Mouse (Mus musculus) cortical plate, adult 2 months (tissue): ENCODE measurements at regions not wholly inside any gene's neighbourhood (a gene's known extent, or its start where the extent isn't known, plus 50 kb on each side); places are given as distances from the start of the nearest gene placed in this dataset.

ENCODE experiments used
- H3K27ac ChIP-seq: fragments of 200-500 bp; 2 replicates; pipeline ENCODE4 v1.5.1; 2012; ENCODE audit warnings: low read length, control low read depth, inconsistent platforms; ENCODE audit not compliant: insufficient read depth
- H3K4me1 ChIP-seq: fragments of 200-500 bp; 2 replicates; pipeline ENCODE4 v1.6.1; 2011; ENCODE audit warnings: low read length; ENCODE audit not compliant: control insufficient read depth, insufficient read depth
- H3K4me3 ChIP-seq: fragments of 200-500 bp; 2 replicates; pipeline ENCODE4 v1.5.1; 2011; ENCODE audit warnings: mild to moderate bottlenecking, low read length, control low read depth; ENCODE audit not compliant: insufficient read depth
- CTCF ChIP-seq: fragments of 200-500 bp; IDR thresholded peaks from 2 replicates; pipeline ENCODE4 v1.5.1; 2011; ENCODE audit warnings: mild to moderate bottlenecking, control low read depth, low read length; ENCODE audit not compliant: insufficient read depth; ENCODE audit errors: extremely low read depth
- POLR2A ChIP-seq: fragments of 200-500 bp; IDR thresholded peaks from 2 replicates; pipeline ENCODE4 v1.6.1; 2011; ENCODE audit warnings: mild to moderate bottlenecking, low read length, control low read depth; ENCODE audit not compliant: insufficient read depth; ENCODE audit errors: extremely low read depth

- Histone ChIP-seq H3K4me1 (no peaks in the 10 kb centered on the region), H3K4me3 (no peak overlapping the region), H3K27ac (no peak overlapping the region)
- TF ChIP-seq POLR2A (no peak), CTCF (no peak)
These were observed 315.3 kb upstream of the Grin3a start for GRCm38 (mm10) chr4:50160893-50161292.

DNA sequence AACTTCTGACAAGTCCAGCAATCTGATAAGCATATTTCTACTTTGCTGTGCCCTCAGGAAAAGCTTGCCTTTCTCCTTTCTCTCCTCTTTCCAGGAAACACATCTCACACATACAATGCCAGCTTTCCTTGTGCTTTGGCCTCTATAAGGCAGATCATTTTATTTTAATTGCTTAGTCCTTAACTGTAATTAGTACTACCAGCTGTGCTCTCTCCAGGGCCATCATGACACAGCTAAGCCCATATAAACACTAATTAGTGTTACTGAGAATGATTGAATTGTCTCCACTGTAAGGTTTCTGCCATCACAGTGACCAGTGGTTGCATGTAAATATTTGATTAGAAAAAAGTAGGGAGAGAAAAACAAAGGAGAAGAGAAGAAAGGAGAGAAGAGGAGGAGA, 300.4 kb upstream of the Grin3a start:
- H3K27ac ChIP-seq, result no peak overlapping the region
- no peaks in the 10 kb centered on the region for H3K4me1 ChIP-seq
- TF ChIP-seq POLR2A (no peak), CTCF (no peak)

DNA sequence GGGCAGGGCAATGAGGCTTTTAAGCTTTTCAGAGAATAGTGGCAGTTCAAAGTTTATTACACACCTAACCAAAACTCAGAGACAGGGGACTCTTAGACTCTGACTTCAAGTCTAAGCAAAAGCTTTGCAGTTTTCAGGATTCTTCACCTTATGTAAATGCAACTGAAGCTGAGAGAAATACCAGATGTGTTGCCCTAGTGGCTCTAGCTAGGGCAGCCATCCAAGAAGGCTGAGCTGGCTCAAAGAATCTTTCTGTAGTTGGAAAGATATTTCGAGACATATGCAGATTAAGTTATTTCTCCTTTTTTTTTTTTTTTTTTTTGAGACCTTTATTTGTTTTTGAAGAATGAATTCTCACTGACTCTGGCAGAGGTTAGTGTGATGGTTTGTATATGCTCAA, 284.7 kb upstream of the Grin3a start:
- Histone ChIP-seq H3K4me3 (no peak overlapping the region), H3K4me1 (no peaks in the 10 kb centered on the region), H3K27ac (no peak overlapping the region)
- TF ChIP-seq CTCF (no peak), POLR2A (no peak)

More for the DNA sequence above, 300.4 kb upstream of the Grin3a start:
- H3K4me3 ChIP-seq, result no peak overlapping the region

DNA sequence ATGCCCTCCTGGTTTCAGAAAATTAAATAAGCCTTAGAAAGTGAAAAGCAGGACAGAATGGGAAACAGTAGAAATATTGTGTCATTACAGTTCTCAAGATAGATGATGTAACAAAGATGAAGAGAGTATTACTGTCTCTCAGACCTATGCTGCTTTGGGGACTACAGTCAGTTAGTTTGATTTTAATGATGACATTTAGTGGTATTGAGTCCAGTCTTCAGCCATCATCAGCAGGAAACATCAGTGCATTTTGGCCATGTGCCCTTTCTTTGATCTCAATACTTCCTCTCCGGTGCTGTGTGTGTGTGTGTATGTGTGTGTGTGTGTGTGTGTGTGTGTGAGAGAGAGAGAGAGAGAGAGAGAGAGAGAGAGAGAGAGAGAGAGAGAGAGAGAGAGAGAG, 261.0 kb upstream of the Grin3a start:
- no peak overlapping the region for H3K27ac ChIP-seq
- no peak for TF ChIP-seq CTCF
- TF ChIP-seq POLR2A, result no peak
- no peaks in the 10 kb centered on the region for H3K4me1 ChIP-seq
- no peak overlapping the region for H3K4me3 ChIP-seq

DNA sequence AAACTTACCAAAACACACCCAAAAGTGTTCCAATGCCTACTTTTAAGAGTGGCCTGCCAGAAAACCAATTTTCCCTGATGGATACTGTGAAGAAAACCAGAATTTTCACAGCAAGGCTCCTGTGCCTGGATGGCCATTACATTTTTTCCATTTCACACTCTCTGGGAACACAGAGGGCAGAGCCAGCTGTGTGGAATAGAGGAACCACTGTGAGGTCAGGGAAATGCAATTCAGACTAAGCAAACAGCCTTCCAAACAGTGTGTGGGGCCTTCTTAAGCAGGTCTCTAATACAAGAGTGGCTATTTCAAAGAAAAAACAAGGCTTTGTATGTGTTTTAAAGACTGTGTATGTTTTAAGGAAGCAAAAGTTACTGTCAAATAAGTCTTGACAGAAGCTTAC, 242.3 kb upstream of the Grin3a start:
- TF ChIP-seq CTCF, result no peak
- no peak overlapping the region for H3K4me3 ChIP-seq
- no peaks in the 10 kb centered on the region for H3K4me1 ChIP-seq
- H3K27ac ChIP-seq, result no peak overlapping the region

GRCm38 (mm10) chr4:50086676-50087075, 241.1 kb upstream of the Grin3a start:
- Histone ChIP-seq H3K4me1 (no peaks in the 10 kb centered on the region), H3K27ac (no peak overlapping the region), H3K4me3 (no peak overlapping the region)
- no peak for TF ChIP-seq CTCF
- no peak for TF ChIP-seq POLR2A

DNA sequence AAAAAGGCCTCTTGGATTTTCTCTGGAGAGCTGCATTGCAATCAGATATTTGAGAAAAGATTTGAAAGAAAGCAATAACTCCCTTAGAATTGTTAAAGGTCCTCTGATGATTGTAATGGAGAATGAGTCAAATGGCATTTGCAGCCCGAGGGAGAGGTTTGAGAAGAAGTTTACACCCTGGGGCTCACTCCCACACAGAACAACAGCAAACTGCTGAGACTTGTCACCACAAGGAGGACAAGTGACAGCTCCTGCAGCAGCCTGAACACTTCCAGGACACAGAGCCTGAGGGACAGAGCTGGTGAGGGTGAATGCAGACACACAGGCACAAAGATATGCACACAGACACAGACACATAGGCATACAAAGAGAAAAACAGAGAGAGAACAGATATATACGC, 210.0 kb upstream of the Grin3a start:
- Histone ChIP-seq H3K27ac (no peak overlapping the region), H3K4me3 (no peak overlapping the region), H3K4me1 (no peaks in the 10 kb centered on the region)
- TF ChIP-seq POLR2A, result no peak
- no peak for TF ChIP-seq CTCF

- TF ChIP-seq POLR2A, result no peak
- TF ChIP-seq CTCF, result no peak
- Histone ChIP-seq H3K27ac (no peak overlapping the region), H3K4me3 (no peak overlapping the region), H3K4me1 (no peaks in the 10 kb centered on the region)
These were observed 195.9 kb upstream of the Grin3a start for GRCm38 (mm10) chr4:50041476-50041875.

DNA sequence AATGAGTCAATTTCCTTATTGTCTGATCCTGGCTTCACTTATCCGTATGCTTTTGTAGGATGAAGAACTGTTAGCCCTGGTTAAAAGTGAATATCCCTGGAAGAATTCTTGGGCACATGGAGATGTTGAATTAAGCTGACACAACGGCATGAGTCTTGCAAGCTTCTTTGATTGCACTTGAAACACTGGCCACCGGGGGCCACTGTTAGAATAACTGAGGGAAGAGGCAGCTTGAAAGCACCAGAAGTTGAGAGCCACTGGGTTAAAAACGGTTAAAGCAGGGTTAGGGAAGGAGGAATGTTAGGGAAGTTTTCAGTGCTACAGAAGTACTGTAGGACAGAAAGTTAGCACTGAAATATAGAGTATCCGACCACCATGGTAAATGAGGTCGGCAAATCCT, 190.5 kb upstream of the Grin3a start:
- no peak for TF ChIP-seq POLR2A
- TF ChIP-seq CTCF, result peak; percentile 33; the same call in 1 of the 2 replicates
- Histone ChIP-seq H3K27ac (no peak overlapping the region), H3K4me3 (no peak overlapping the region), H3K4me1 (no peaks in the 10 kb centered on the region)

DNA sequence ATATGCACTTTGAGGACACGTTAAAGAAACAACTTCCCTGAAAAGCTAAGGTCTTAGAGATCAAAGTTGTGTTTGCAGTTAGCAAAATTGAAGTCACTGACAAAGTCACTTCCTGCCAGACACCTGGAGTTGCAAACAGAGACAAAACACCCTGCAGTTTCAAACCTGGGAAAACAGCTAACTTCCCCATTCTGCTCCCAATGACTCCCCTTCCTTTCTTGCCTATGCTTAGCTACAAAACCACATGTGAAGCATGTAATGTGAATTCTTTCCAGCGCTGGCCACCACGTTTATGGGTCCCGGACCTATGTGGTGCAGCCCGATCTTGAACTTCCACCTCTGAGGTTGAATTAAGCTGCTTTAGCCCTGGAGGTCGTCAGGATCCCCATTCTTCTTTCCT, 179.8 kb upstream of the Grin3a start:
- Histone ChIP-seq H3K4me3 (no peak overlapping the region), H3K4me1 (no peaks in the 10 kb centered on the region), H3K27ac (no peak overlapping the region)
- TF ChIP-seq POLR2A (no peak), CTCF (no peak)
